Comparison of ENCODE assay signal across 10 mouse cellular contexts in genomic region chr11:98872040-98872439, GRCm38 (mm10). TPM values are rescaled to one million over a fixed set of nuclear protein-coding genes. Genes with fewer than 3 reads are reported as not detected.
DNase-seq lines count a peak whose midpoint lies in the region; ATAC-seq and TF ChIP-seq lines count a peak whose summit lies in the region.
"Had no signal": no experiment of that assay in that cellular context is flagged by ENCODE, and none has a peak within 500 bp of the region (broad histone marks: within the 10 kb centered on the region; RNA-seq: fewer than 3 reads in every experiment).

No protein-coding gene starts in this region.

- ATAC-seq in megakaryocyte, adult 5-6 weeks (ENCODE audit: poor library complexity, severe bottlenecking), result no peak
- ATAC-seq: Patski had no signal

- H3K27ac ChIP-seq in kidney, adult 2 months (ENCODE audit: insufficient read depth, low read depth, low read length), result no peak overlapping the region
- H3K27ac ChIP-seq: neural tube, embryonic 12.5 days had no signal

- H3K27me3 ChIP-seq in kidney, adult 2 months (replicated peaks; ENCODE audit: control insufficient read depth, insufficient read depth, low read length), result no peaks in the 10 kb centered on the region
- H3K27me3 ChIP-seq: neural tube, embryonic 12.5 days; Patski had no signal

- WGBS in kidney, adult 2 months, result 63% methylated on average over 4 of the region's 4 CpGs

- H3K36me3 ChIP-seq in kidney, adult 2 months (ENCODE audit: control insufficient read depth, insufficient read depth, low read length), result no peaks in the 10 kb centered on the region; the same call in 1 of the 2 replicates

- H3K4me1 ChIP-seq in kidney, adult 2 months (ENCODE audit: control insufficient read depth, insufficient read depth, low read length), result peaks cover 6% of the 10 kb centered on the region; the same call in 1 of the 2 replicates

- H3K4me3 ChIP-seq in kidney, adult 2 months (ENCODE audit: insufficient read depth, low read depth, low read length), result no peak overlapping the region
- H3K4me3 ChIP-seq: neural tube, embryonic 12.5 days had no signal

- peak; percentile 69 for DNase-seq in left cerebral cortex, adult 11 months (ENCODE audit: low spot score)
- DNase-seq in left cerebral cortex, postnatal 4 days, result no peak
- peak; percentile 36 to 40 for DNase-seq in frontal cortex, postnatal 25 days (ENCODE audit: low spot score in 2 of 2)
- peak; percentile 79 for DNase-seq in layer of hippocampus, adult 9-11 months
- DNase-seq in right cerebral cortex, postnatal 14 days, result peak; percentile 33
- no peak for DNase-seq in kidney, adult 2 months
- no peak for DNase-seq in thymus, postnatal 14 days

- no peak for TF ChIP-seq CTCF in kidney, adult 2 months (conservative IDR thresholded peaks at IDR 0.05; ENCODE audit: insufficient read depth, insufficient read length, low read depth, low read length)

- intact Hi-C loops in left cerebral cortex, postnatal 4 days (cut with DNase I), result no loop called here

- TF ChIP-seq POLR2A in kidney, adult 2 months (IDR thresholded peaks at IDR 0.05; ENCODE audit: low read depth, low read length), result no peak

RNA-seq across cellular contexts. Expression of gene Wipf2, which starts 8.6 kb away (rescaled TPM):
- total RNA-seq in left cerebral cortex, postnatal 4 days (2021), result 10 to 100 TPM; 22.1 to 24.3 TPM
- total RNA-seq in megakaryocyte, adult 5-6 weeks (2015), result 25.9 and 26.6 TPM in 2 replicates
- total RNA-seq in megakaryocyte, adult 5-6 weeks (2017), result 4.9 and 7.0 TPM in 2 replicates
- 8.7 and 9.9 TPM in 2 replicates for polyA plus RNA-seq in kidney, adult 2 months (2012; rRNA removed)

RNA-seq across cellular contexts. Expression of gene Rapgefl1, which starts 35.5 kb away (rescaled TPM):
- total RNA-seq in left cerebral cortex, postnatal 4 days (2021), result 10 to 100 TPM; 87.3 to 91.8 TPM
- 0.25 and 0.49 TPM in 2 replicates for total RNA-seq in megakaryocyte, adult 5-6 weeks (2015)
- total RNA-seq in megakaryocyte, adult 5-6 weeks (2017), result 0.51 TPM in 1 of 2 replicates, not detected in the other
- 4.2 and 4.7 TPM in 2 replicates for polyA plus RNA-seq in kidney, adult 2 months (2012; rRNA removed)

RNA-seq across cellular contexts. Expression of gene Cdc6, which starts 35.6 kb away (rescaled TPM):
- 1 to 10 TPM; 1.4 to 1.8 TPM for total RNA-seq in left cerebral cortex, postnatal 4 days (2021)
- 26.4 and 31.3 TPM in 2 replicates for total RNA-seq in megakaryocyte, adult 5-6 weeks (2015)
- 26.5 and 27.5 TPM in 2 replicates for total RNA-seq in megakaryocyte, adult 5-6 weeks (2017)
- polyA plus RNA-seq in kidney, adult 2 months (2012; rRNA removed), result 0.11 and 0.14 TPM in 2 replicates

RNA-seq across cellular contexts. Expression of gene Rara, which starts 55.6 kb away (rescaled TPM):
- 10 to 100 TPM; 20.3 to 21.5 TPM for total RNA-seq in left cerebral cortex, postnatal 4 days (2021)
- total RNA-seq in megakaryocyte, adult 5-6 weeks (2015), result 124 and 125 TPM in 2 replicates
- 38.8 and 43.3 TPM in 2 replicates for total RNA-seq in megakaryocyte, adult 5-6 weeks (2017)
- 18.0 and 19.6 TPM in 2 replicates for polyA plus RNA-seq in kidney, adult 2 months (2012; rRNA removed)

Comparison
In these comparisons a context has a peak if more than half of its experiments do, and no peak if none do; other contexts are left out.
1. DNase-seq: peak in left cerebral cortex, adult 11 months (single experiment), frontal cortex, postnatal 25 days (2 of 2), layer of hippocampus, adult 9-11 months (single experiment) and right cerebral cortex, postnatal 14 days (single experiment); none in left cerebral cortex, postnatal 4 days (single experiment), kidney, adult 2 months (single experiment) and thymus, postnatal 14 days (single experiment).
2. RNA of gene Rapgefl1, which starts 35.5 kb away (total RNA-seq): 87.3 to 91.8 TPM in left cerebral cortex, postnatal 4 days; 0.25 to 0.51 TPM in megakaryocyte, adult 5-6 weeks; every median in the first group is over 10 times any median in the second.
3. RNA of gene Cdc6, which starts 35.6 kb away (total RNA-seq): 26.4 to 31.3 TPM in megakaryocyte, adult 5-6 weeks; 1.4 to 1.8 TPM in left cerebral cortex, postnatal 4 days; every median in the first group is over 4 times any median in the second.